Mouse (Mus musculus): ENCODE measurements around the gene Sept1. TPM values are rescaled to one million over a fixed set of nuclear protein-coding genes. Genes with fewer than 3 reads are reported as not detected.

The Sept1 gene
- polyA plus RNA-seq, 2 experiments, result 15.3 to 22.2 TPM

DNA sequence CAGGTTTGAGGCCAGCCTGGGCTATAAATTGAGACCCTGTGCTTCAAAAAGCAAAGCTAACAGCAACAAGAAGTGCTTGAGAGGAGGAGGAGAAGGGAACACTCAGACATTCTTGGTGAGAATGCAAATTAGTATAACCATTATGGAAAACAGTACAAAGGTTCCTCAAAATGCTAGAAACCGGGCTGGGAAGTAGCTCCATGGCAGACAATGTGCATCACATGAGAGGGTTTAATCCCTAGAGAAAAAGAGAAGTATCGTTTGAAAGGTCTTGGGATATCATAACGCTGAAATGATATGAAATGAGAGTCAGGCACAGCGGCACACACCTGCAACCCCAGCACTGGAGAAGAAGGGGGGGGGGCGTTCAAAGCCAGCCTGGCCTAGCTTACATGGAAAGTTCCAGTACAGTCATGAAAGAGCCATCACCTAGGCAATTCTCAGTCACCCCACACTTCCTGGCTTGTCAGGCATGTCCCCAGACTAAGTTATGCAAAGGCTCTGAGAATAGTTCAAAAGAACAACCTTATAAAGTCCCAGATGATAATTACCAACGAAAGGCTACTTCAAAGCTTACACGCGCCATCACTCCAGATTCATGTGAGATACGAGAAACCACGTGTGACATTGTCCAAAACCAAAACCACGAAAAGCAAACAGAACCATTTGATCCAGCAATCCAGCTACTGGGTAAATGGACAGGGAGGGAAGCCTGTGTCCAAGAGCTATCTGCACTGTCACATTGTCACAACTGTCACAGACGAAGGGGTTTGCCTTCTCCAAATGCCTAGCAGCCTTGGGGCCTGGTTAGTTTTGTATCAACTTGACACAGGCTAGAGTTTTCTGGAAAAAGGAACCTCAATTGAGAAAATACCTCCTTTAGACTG lies 67.1 kb downstream of the Sept1 start:
- no peaks in the 10 kb centered on the region for H3K4me1 ChIP-seq (ENCODE audit: control insufficient read depth, insufficient read depth, low read length)
- H3K27me3 ChIP-seq (ENCODE audit: control insufficient read depth, insufficient read depth, low read length), result no peaks in the 10 kb centered on the region
- no peak overlapping the region for H3K27ac ChIP-seq (replicated peaks; ENCODE audit: low read depth, low read length)
- no peaks in the 10 kb centered on the region for H3K9me3 ChIP-seq (ENCODE audit: control insufficient read depth, low read length)
- no peak for DNase-seq (ENCODE audit: low spot score)
- no peaks in the 10 kb centered on the region for H3K36me3 ChIP-seq (ENCODE audit: control insufficient read depth, insufficient read depth, low read length)
- no peak overlapping the region for H3K9ac ChIP-seq (ENCODE audit: low read depth, low read length, severe bottlenecking)
- H3K4me2 ChIP-seq (replicated peaks; ENCODE audit: low read depth, low read length, severe bottlenecking), result no peak overlapping the region
- 84% methylated on average over 12 of the region's 12 CpGs for WGBS
- no peak for ATAC-seq (ENCODE audit: low FRiP score, low read depth)
- no peak for TF ChIP-seq POLR2A (IDR thresholded peaks at IDR 0.05; ENCODE audit: borderline replicate concordance, extremely low read depth, insufficient read depth, insufficient read length)
- H3K4me3 ChIP-seq (replicated peaks; ENCODE audit: low read length), result no peak overlapping the region

Other genes starting within 250 kb of the Sept1 start
- 7.9 and 8.0 TPM in 2 replicates for gene Mvp, start 218.5 kb downstream of the Sept1 start, polyA plus RNA-seq (2012; rRNA removed)
- 7.3 and 7.9 TPM in 2 replicates for gene Mvp, start 218.5 kb downstream of the Sept1 start, polyA plus RNA-seq (2014; fragmentation: Nextera tagmentation; extraction: Ambion mirVana)
- 3.2 and 4.3 TPM in 2 replicates for gene Pagr1b, start 216.6 kb downstream of the Sept1 start, polyA plus RNA-seq (2012; rRNA removed)
- gene Pagr1b, start 216.6 kb downstream of the Sept1 start, polyA plus RNA-seq (2014; fragmentation: Nextera tagmentation; extraction: Ambion mirVana), result 0.61 TPM in 1 of 2 replicates, not detected in the other
- 27.0 and 31.9 TPM in 2 replicates for gene Pagr1a, start 215.8 kb downstream of the Sept1 start, polyA plus RNA-seq (2012; rRNA removed)
- gene Pagr1a, start 215.8 kb downstream of the Sept1 start, polyA plus RNA-seq (2014; fragmentation: Nextera tagmentation; extraction: Ambion mirVana), result 47.6 and 63.6 TPM in 2 replicates
- 111 and 143 TPM in 2 replicates for gene Gm42742, start 212.0 kb downstream of the Sept1 start, polyA plus RNA-seq (2012; rRNA removed)
- gene Gm42742, start 212.0 kb downstream of the Sept1 start, polyA plus RNA-seq (2014; fragmentation: Nextera tagmentation; extraction: Ambion mirVana), result 26.8 and 37.7 TPM in 2 replicates
- gene Prrt2, start 211.9 kb downstream of the Sept1 start, polyA plus RNA-seq (2012; rRNA removed), result 74.6 and 130 TPM in 2 replicates
- 21.2 and 21.3 TPM in 2 replicates for gene Prrt2, start 211.9 kb downstream of the Sept1 start, polyA plus RNA-seq (2014; fragmentation: Nextera tagmentation; extraction: Ambion mirVana)
- gene Maz, start 206.1 kb downstream of the Sept1 start, polyA plus RNA-seq (2012; rRNA removed), result 298 and 365 TPM in 2 replicates
- 66.7 and 81.4 TPM in 2 replicates for gene Maz, start 206.1 kb downstream of the Sept1 start, polyA plus RNA-seq (2014; fragmentation: Nextera tagmentation; extraction: Ambion mirVana)
- 57.4 and 68.4 TPM in 2 replicates for gene Kif22, start 190.7 kb downstream of the Sept1 start, polyA plus RNA-seq (2012; rRNA removed)
- 87.2 and 92.8 TPM in 2 replicates for gene Kif22, start 190.7 kb downstream of the Sept1 start, polyA plus RNA-seq (2014; fragmentation: Nextera tagmentation; extraction: Ambion mirVana)
- gene Zg16, start 145.8 kb downstream of the Sept1 start, polyA plus RNA-seq (2012; rRNA removed), result 0.45 TPM in 1 of 2 replicates, not detected in the other
- not detected in 2 replicates for gene Zg16, start 145.8 kb downstream of the Sept1 start, polyA plus RNA-seq (2014; fragmentation: Nextera tagmentation; extraction: Ambion mirVana)
- 5.6 and 7.1 TPM in 2 replicates for gene AI467606, start 141.8 kb downstream of the Sept1 start, polyA plus RNA-seq (2012; rRNA removed)
- 4.9 and 5.3 TPM in 2 replicates for gene AI467606, start 141.8 kb downstream of the Sept1 start, polyA plus RNA-seq (2014; fragmentation: Nextera tagmentation; extraction: Ambion mirVana)
- gene Qprt, start 110.9 kb downstream of the Sept1 start, polyA plus RNA-seq (2012; rRNA removed), result 6.0 and 6.5 TPM in 2 replicates
- gene Qprt, start 110.9 kb downstream of the Sept1 start, polyA plus RNA-seq (2014; fragmentation: Nextera tagmentation; extraction: Ambion mirVana), result 3.9 and 4.3 TPM in 2 replicates
- 0.73 and 0.87 TPM in 2 replicates for gene Spn, start 95.3 kb downstream of the Sept1 start, polyA plus RNA-seq (2012; rRNA removed)
- 0.37 and 0.44 TPM in 2 replicates for gene Spn, start 95.3 kb downstream of the Sept1 start, polyA plus RNA-seq (2014; fragmentation: Nextera tagmentation; extraction: Ambion mirVana)
- gene Cd2bp2, start 37.1 kb downstream of the Sept1 start, polyA plus RNA-seq (2012; rRNA removed), result 84.2 and 110 TPM in 2 replicates
- 54.2 and 61.0 TPM in 2 replicates for gene Cd2bp2, start 37.1 kb downstream of the Sept1 start, polyA plus RNA-seq (2014; fragmentation: Nextera tagmentation; extraction: Ambion mirVana)
- gene Tbc1d10b, start 24.7 kb downstream of the Sept1 start, polyA plus RNA-seq (2012; rRNA removed), result 40.8 and 46.8 TPM in 2 replicates
- 27.1 and 29.3 TPM in 2 replicates for gene Tbc1d10b, start 24.7 kb downstream of the Sept1 start, polyA plus RNA-seq (2014; fragmentation: Nextera tagmentation; extraction: Ambion mirVana)
- 555 and 1,104 TPM in 2 replicates for gene Mylpf, start 24.2 kb downstream of the Sept1 start, polyA plus RNA-seq (2012; rRNA removed)
- 413 and 609 TPM in 2 replicates for gene Mylpf, start 24.2 kb downstream of the Sept1 start, polyA plus RNA-seq (2014; fragmentation: Nextera tagmentation; extraction: Ambion mirVana)
- gene Zfp553, start 69 bp downstream of the Sept1 start, polyA plus RNA-seq (2012; rRNA removed), result 22.5 and 24.9 TPM in 2 replicates
- gene Zfp553, start 69 bp downstream of the Sept1 start, polyA plus RNA-seq (2014; fragmentation: Nextera tagmentation; extraction: Ambion mirVana), result 19.4 and 20.1 TPM in 2 replicates
- gene Zfp771, start 11.1 kb upstream of the Sept1 start, polyA plus RNA-seq (2012; rRNA removed), result 115 and 161 TPM in 2 replicates
- gene Zfp771, start 11.1 kb upstream of the Sept1 start, polyA plus RNA-seq (2014; fragmentation: Nextera tagmentation; extraction: Ambion mirVana), result 66.2 and 71.2 TPM in 2 replicates
- gene Dctpp1, start 27.6 kb upstream of the Sept1 start, polyA plus RNA-seq (2012; rRNA removed), result 100 and 120 TPM in 2 replicates
- 169 and 177 TPM in 2 replicates for gene Dctpp1, start 27.6 kb upstream of the Sept1 start, polyA plus RNA-seq (2014; fragmentation: Nextera tagmentation; extraction: Ambion mirVana)
- 22.2 and 24.3 TPM in 2 replicates for gene Sephs2, start 40.9 kb upstream of the Sept1 start, polyA plus RNA-seq (2012; rRNA removed)
- gene Sephs2, start 40.9 kb upstream of the Sept1 start, polyA plus RNA-seq (2014; fragmentation: Nextera tagmentation; extraction: Ambion mirVana), result 74.7 and 79.3 TPM in 2 replicates
- 1.5 and 2.0 TPM in 2 replicates for gene Itgal, start 63.1 kb upstream of the Sept1 start, polyA plus RNA-seq (2012; rRNA removed)
- gene Itgal, start 63.1 kb upstream of the Sept1 start, polyA plus RNA-seq (2014; fragmentation: Nextera tagmentation; extraction: Ambion mirVana), result 0.88 and 1.2 TPM in 2 replicates
- 38.4 and 51.9 TPM in 2 replicates for gene Zfp768, start 112.5 kb upstream of the Sept1 start, polyA plus RNA-seq (2012; rRNA removed)
- 5.5 and 5.9 TPM in 2 replicates for gene Zfp768, start 112.5 kb upstream of the Sept1 start, polyA plus RNA-seq (2014; fragmentation: Nextera tagmentation; extraction: Ambion mirVana)
- 7.3 and 8.0 TPM in 2 replicates for gene Zfp747, start 142.9 kb upstream of the Sept1 start, polyA plus RNA-seq (2012; rRNA removed)
- 7.0 and 7.2 TPM in 2 replicates for gene Zfp747, start 142.9 kb upstream of the Sept1 start, polyA plus RNA-seq (2014; fragmentation: Nextera tagmentation; extraction: Ambion mirVana)
- 3.5 and 3.9 TPM in 2 replicates for gene 9130019O22Rik, start 154.0 kb upstream of the Sept1 start, polyA plus RNA-seq (2012; rRNA removed)
- gene 9130019O22Rik, start 154.0 kb upstream of the Sept1 start, polyA plus RNA-seq (2014; fragmentation: Nextera tagmentation; extraction: Ambion mirVana), result 4.5 and 6.4 TPM in 2 replicates
- 8.8 and 11.6 TPM in 2 replicates for gene E430018J23Rik, start 160.5 kb upstream of the Sept1 start, polyA plus RNA-seq (2012; rRNA removed)
- 7.3 and 10.1 TPM in 2 replicates for gene E430018J23Rik, start 160.5 kb upstream of the Sept1 start, polyA plus RNA-seq (2014; fragmentation: Nextera tagmentation; extraction: Ambion mirVana)
- 7.8 and 8.8 TPM in 2 replicates for gene Zfp764, start 173.7 kb upstream of the Sept1 start, polyA plus RNA-seq (2012; rRNA removed)
- gene Zfp764, start 173.7 kb upstream of the Sept1 start, polyA plus RNA-seq (2014; fragmentation: Nextera tagmentation; extraction: Ambion mirVana), result 8.4 and 9.1 TPM in 2 replicates
- gene Zfp688, start 188.9 kb upstream of the Sept1 start, polyA plus RNA-seq (2012; rRNA removed), result 18.6 and 24.8 TPM in 2 replicates
- gene Zfp688, start 188.9 kb upstream of the Sept1 start, polyA plus RNA-seq (2014; fragmentation: Nextera tagmentation; extraction: Ambion mirVana), result 24.3 and 25.2 TPM in 2 replicates
- 10.2 and 14.7 TPM in 2 replicates for gene Zfp689, start 216.0 kb upstream of the Sept1 start, polyA plus RNA-seq (2012; rRNA removed)
- 7.7 and 10.5 TPM in 2 replicates for gene Zfp689, start 216.0 kb upstream of the Sept1 start, polyA plus RNA-seq (2014; fragmentation: Nextera tagmentation; extraction: Ambion mirVana)
- 65.8 and 86.0 TPM in 2 replicates for gene Prr14, start 226.5 kb upstream of the Sept1 start, polyA plus RNA-seq (2012; rRNA removed)
- 43.7 and 49.7 TPM in 2 replicates for gene Prr14, start 226.5 kb upstream of the Sept1 start, polyA plus RNA-seq (2014; fragmentation: Nextera tagmentation; extraction: Ambion mirVana)
- gene Fbrs, start 246.1 kb upstream of the Sept1 start, polyA plus RNA-seq (2012; rRNA removed), result 49.8 and 57.2 TPM in 2 replicates
- gene Fbrs, start 246.1 kb upstream of the Sept1 start, polyA plus RNA-seq (2014; fragmentation: Nextera tagmentation; extraction: Ambion mirVana), result 17.3 and 21.1 TPM in 2 replicates

Measured in limb, embryonic 14.5 days (tissue).